Mouse (Mus musculus): ENCODE data around the gene Pam16.

GRCm38 (mm10) chr16:4587516-4588210 is 37.1 kb downstream of the Pam16 start:
- TF ChIP-seq CTCF (IDR thresholded peaks at IDR 0.05; ENCODE audit: borderline replicate concordance, insufficient read depth, low read depth, low read length) (no peak), POLR2A (IDR thresholded peaks at IDR 0.05; ENCODE audit: borderline replicate concordance, insufficient read depth, low read length) (no peak)

Data from cerebellum, adult 2 months (tissue).